Mouse (Mus musculus) monocyte, adult 5-6 weeks (primary cell): ENCODE results near the gene Rgma. TPM values are rescaled to one million over a fixed set of nuclear protein-coding genes. Genes with fewer than 3 reads are reported as not detected.

Experiments
- ATAC-seq: fragments of 153-309, 156-312 bp; replicated peaks from 2 replicates; pipeline ENCODE4 v1.8.0; 2017; ENCODE audit warnings: mild to moderate bottlenecking; ENCODE audit not compliant: low TSS enrichment, insufficient number of reproducible peaks, severe bottlenecking, poor library complexity, low FRiP score
- total RNA-seq: library from RNA; stranded (forward); fragments of 200-1000, 200-491, 200-594 nt; gene quantifications from 3 replicates; pipeline ENCODE4 v1.2.3, GENCODE M21; 2017

Rgma gene
- total RNA-seq, 1 experiment from 2014 or later: not detected

- ATAC-seq: no peak
Observed at GRCm38 (mm10) chr7:73367681-73368464, 7.4 kb upstream of the Rgma start.

DNA sequence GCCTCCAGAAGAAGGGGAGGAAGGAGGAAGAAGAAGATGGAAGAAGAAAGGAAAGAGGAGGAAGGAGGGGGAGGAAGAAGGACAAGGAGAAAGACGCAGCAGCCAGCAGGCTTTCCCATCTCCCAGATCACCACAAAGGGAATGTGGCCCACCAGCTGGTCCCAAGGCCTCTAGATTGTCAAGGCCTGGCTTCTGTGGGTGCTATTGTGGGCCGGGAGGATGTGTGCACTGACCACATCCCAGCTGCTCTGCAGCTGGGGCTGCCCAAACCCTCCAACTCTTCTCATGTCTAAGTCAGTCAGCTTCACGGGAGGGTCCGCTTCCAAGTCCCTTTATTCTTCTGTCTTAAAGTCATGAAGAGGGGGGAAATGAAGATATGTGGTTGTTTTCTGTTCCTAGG lies 5.3 kb upstream of the Rgma start:
- ATAC-seq: no peak

DNA sequence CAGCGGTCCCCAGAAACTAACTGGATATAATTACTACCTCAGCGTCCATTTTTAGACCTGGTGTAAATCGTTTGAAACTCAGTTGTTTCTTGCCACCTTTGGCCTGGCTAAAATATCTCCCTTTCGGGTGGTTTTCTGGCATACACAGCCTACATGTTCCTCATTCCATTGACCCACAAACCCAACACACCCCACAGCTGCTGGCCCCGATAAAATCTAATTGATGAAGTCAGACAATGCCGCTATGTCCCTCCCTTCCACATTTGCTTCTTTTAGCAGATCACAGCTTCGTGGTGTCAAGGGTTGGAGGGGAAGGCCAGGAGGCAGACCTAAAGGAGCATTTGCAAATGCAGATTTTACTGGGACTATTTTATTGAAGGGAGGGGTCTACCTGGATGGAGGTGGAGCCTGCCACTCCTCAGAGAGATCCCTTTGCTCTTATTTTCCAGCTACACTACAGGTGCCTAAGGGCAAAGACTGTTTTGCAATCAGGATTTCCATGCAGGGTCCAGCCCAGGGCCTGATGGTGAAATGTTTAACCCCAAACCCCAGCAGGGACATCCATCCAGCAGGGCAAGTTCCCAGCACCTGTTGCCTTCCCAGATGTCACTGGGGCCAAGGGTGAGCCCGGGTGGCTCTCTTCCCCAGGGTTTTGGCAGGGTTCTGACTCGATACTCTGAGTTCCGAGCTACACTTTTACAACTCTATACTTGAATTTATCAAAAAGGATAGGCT lies 3.6 kb upstream of the Rgma start:
- no peak for ATAC-seq

- ATAC-seq: no peak
Observed at GRCm38 (mm10) chr7:73372352-73372970, 2.8 kb upstream of the Rgma start.

DNA sequence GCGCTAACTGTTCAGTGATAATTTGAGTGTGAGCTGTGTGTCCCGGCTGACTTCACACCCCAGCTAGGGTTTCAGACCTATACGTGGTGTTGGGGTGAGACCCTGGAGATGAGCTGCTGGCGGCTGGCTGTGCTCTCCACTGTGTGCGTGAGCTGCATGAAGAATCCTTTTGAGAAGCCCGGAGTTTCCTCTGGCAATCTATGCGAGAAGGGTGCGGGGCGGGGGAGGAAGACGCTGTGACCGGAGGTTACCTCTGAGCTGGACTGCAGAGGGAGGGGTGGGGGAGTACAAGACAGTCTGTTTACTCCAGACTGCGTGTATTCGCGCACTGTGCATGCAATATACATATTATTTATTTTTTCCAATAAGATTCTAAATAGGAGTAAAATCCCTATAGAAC lies 582 bp upstream of the Rgma start:
- no peak for ATAC-seq

DNA sequence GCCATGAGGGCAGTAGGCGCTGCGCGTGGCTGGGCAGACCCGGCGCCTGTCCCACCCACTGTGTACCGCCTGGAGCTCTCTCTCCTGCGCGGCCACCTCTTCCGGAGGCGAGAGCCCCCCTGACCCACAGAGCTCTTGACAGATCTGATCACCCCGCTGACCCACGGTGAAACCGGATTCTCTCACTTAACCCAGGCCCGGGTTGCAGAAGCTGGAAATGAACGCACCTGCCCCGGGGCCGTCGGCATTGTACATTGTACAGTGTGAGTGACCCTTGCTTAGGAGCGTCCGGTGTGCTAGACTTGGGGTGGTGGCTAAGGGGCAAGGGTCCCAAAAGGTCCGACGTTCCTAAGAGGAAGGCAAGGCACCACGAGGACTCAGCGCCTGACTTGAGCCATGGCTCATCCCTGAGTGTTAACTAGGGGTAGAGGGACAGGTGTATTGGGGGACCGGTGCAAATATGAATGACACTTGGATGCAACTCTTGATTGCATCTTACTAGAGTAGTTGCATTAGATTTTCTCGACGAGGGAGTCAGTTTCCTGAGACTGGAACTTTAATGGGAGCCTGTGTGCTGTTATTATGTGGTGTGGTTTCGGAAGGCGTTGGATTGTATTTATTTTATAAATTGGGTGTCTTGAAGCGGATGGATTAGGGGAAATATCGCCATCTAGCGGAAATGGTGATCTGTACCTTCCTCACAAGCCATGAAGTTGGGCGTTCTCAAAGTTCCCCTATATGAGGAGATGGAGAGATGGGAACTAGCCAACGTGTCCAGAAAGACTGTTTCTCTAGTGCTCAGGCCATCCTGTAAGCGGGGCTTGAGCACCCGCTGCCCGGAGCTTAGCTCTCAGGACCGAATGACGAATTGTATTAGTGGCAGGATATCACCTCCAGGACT lies 1.0 kb downstream of the Rgma start:
- no peak for ATAC-seq

GRCm38 (mm10) chr7:73377307-73377706 lies 2.0 kb downstream of the Rgma start:
- ATAC-seq: no peak

- no peak for ATAC-seq
Observed at GRCm38 (mm10) chr7:73378034-73378433, 2.7 kb downstream of the Rgma start.

- ATAC-seq: no peak
Observed at GRCm38 (mm10) chr7:73382843-73383242, 7.5 kb downstream of the Rgma start.

GRCm38 (mm10) chr7:73388866-73389265 lies 13.6 kb downstream of the Rgma start:
- ATAC-seq: no peak

DNA sequence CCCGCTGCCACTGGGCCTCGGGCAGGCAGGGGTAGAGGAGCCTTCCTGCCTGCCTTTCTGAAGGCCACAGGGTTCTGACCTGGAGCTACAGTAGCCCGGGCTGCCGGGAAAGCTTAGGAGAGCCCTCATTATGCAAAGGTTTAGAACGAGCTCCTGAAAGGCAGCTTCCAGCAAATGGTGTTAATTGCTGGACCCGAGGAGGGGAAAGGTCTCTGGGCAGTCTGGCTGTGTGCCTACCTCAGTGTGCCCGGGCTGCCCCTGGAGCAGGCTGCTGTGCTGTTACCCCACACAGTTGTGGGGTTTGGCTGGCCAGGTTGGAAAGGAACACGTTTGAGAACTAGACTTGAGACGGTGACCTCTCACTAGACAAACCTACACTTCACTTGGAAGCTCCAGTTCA lies 14.1 kb downstream of the Rgma start:
- no peak for ATAC-seq

DNA sequence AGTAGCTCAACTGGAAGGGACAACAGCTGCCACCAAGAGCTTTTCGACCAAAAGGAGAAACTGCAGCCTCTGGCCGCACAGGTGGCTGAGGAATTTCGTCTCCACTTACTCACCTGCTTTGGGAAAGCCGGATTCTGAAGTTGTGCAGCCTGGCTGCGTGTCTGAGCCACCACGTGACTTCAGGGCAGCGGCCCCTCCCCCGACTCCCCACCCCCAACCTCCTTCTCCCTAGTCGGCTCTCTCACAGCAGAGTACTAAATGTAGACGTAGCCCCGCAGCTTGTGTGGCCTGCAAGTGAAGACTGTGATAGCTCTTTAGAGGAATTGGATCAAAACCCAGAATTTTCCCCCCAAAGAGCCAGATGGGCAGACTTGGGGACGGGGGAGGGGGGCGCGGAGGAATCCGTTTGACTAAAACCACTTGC lies 14.6 kb downstream of the Rgma start:
- ATAC-seq: no peak

- ATAC-seq: no peak
Observed at GRCm38 (mm10) chr7:73390426-73391001, 15.2 kb downstream of the Rgma start.

DNA sequence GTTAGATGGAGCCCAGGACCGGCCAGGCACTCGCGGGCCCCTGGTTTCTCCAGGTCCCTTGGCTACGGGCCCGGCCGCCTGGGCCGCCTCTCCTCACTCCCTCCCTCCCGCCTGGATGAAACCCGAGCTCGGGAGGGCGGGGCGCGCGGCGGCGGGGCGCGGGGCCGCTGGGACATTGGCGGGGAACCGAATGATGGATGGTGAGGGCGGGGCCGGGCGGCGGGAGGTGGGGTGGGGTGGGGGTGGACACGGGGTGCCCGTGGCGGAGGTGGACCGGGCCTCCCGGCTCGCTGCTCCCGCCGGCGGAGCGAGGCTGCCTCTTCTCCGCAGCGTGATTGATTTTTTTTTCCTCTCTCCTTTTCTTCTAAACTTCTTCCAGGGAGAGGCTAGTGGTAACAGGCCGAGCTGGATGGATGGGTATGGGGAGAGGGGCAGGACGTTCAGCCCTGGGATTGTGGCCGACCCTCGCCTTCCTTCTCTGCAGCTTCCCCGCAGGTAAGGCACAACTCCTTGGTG lies 15.8 kb downstream of the Rgma start:
- ATAC-seq: no peak

GRCm38 (mm10) chr7:73391518-73392321 lies 16.4 kb downstream of the Rgma start:
- no peak for ATAC-seq

- no peak for ATAC-seq
Observed at GRCm38 (mm10) chr7:73392359-73392758, 17.1 kb downstream of the Rgma start.

DNA sequence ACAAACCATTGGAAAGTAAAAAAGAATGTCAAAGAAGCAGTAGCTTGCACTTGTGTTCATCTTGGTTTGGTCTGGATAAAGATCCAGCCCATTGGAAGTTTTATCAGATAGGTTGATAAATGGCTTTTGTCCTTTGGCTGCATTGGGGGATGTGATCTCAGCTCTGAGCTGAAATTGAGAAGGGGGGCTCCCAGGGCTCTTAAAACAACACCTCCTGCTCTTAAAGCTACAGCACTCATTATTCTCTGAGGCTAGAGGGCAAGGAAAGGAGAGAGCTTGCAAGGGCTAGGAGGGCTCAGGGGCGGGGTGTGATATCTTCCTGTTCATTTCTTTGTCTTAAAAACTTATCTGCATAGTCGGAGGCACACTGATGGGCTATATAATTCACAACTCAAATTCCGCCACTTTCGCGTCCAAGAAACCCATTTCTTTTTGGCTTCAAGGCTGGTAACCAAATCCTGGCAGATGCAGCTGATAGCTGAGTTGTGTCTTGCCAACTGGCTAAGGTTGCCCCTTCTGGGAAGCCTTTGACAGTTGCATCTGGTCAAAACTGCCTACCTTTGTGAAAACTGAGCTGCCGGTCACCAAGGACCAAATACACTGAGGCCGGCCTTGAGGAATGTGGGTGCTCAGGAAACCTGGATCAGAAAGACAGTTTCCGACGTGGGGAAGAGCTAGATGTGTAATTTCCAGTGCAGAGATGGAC lies 18.2 kb downstream of the Rgma start:
- no peak for ATAC-seq
